Mouse (Mus musculus) forebrain, embryonic 14.5 days (tissue): ENCODE measurements around the gene Ric8a. TPM values are rescaled to one million over a fixed set of nuclear protein-coding genes. Genes with fewer than 3 reads are reported as not detected.

Experiments used
- ATAC-seq: fragments of 200-750 bp; cut with Nextera tagmentation; 2 replicates; pipeline ENCODE4 v1.8.0; 2017; ENCODE audit warnings: mild to moderate bottlenecking, moderate library complexity
- DNase-seq: peaks from one replicate; pipeline ENCODE4 v3.0.0-alpha.2; 2015; ENCODE audit warnings: low spot score
- H3K27ac ChIP-seq: fragments of 300-500 bp; sonication (generic); 2 replicates; pipeline ENCODE4 v1.5.1; 2014; ENCODE audit warnings: low read depth, mild to moderate bottlenecking, control low read depth, low read length, moderate library complexity
- H3K27me3 ChIP-seq: fragments of 300-500 bp; sonication (generic); replicated peaks from 2 replicates; pipeline ENCODE4 v1.6.1; 2014; ENCODE audit warnings: low read length, control low read depth, mixed read lengths; ENCODE audit not compliant: control insufficient read depth, insufficient read depth
- H3K36me3 ChIP-seq: fragments of 300-500 bp; sonication (generic); 2 replicates; pipeline ENCODE4 v1.6.1; 2014; ENCODE audit warnings: low read length, control low read depth; ENCODE audit not compliant: control insufficient read depth, insufficient read depth
- H3K4me1 ChIP-seq: fragments of 300-500 bp; sonication (generic); 2 replicates; pipeline ENCODE4 v1.6.1; 2014; ENCODE audit warnings: antibody characterized with exemption, low read length, control low read depth; ENCODE audit not compliant: control insufficient read depth, insufficient read depth
- H3K4me2 ChIP-seq: fragments of 300-500 bp; sonication (generic); 2 replicates; pipeline ENCODE4 v1.6.1; 2014; ENCODE audit warnings: mild to moderate bottlenecking, control low read depth, low read length
- H3K4me3 ChIP-seq: fragments of 300-500 bp; sonication (generic); 2 replicates; pipeline ENCODE4 v1.5.1; 2014; ENCODE audit warnings: low read depth, low read length, control low read depth
- H3K9ac ChIP-seq: fragments of 300-500 bp; sonication (generic); 2 replicates; pipeline ENCODE4 v1.6.1; 2014; ENCODE audit warnings: mild to moderate bottlenecking, low read length, control low read depth, moderate library complexity
- H3K9me3 ChIP-seq: fragments of 300-500 bp; sonication (generic); replicated peaks from 2 replicates; pipeline ENCODE4 v1.6.1; 2016; ENCODE audit warnings: low read length, control low read depth, mixed read lengths; ENCODE audit not compliant: control insufficient read depth
- WGBS: fragments of 180-500 bp; shearing (Covaris S2); extraction: QIAGEN DNeasy Blood & Tissue Kit; methylation state at CpG from one replicate; pipeline ENCODE4 v1.1.7; 2014; 5-methylcytosine and 5-hydroxymethylcytosine counted together
- polyA plus RNA-seq: library from polyadenylated mRNA; unstranded; fragments of >200 nt; fragmentation: Nextera tagmentation; extraction: Ambion mirVana; gene quantifications from 2 replicates; pipeline ENCODE4 v1.2.1, GENCODE M21; 2014

The Ric8a gene
- polyA plus RNA-seq, 1 experiment from 2014 or later = 95.0 TPM

- no peaks in the 10 kb centered on the region for H3K4me1 ChIP-seq
- no peak overlapping the region for H3K27ac ChIP-seq
- ATAC-seq (no peak), DNase-seq (no peak)
- no peak overlapping the region for H3K9ac ChIP-seq
- H3K9me3 ChIP-seq = no peaks in the 10 kb centered on the region
- 78% methylated on average over 7 of the region's 7 CpGs for WGBS
- no peak overlapping the region for H3K4me3 ChIP-seq
- H3K36me3 ChIP-seq = no peaks in the 10 kb centered on the region
- 0 out of 2 replicates have a peak, but pooled peaks cover 8% of the 10 kb centered on the region for H3K27me3 ChIP-seq
- H3K4me2 ChIP-seq = no peak overlapping the region
Measured at GRCm38 (mm10) chr7:140843806-140844205, 13.0 kb upstream of the Ric8a start.

GRCm38 (mm10) chr7:140844905-140845665 is 11.7 kb upstream of the Ric8a start, which contains the start of gene Scgb1c1:
Scgb1c1 (plus strand) TSS chr7:140845547.
- no peaks in the 10 kb centered on the region for H3K36me3 ChIP-seq
- WGBS = 30% methylated on average over 14 of the region's 14 CpGs
- no peaks in the 10 kb centered on the region for H3K9me3 ChIP-seq
- no peak within 1 kb of the TSS for H3K9ac ChIP-seq
- H3K4me1 ChIP-seq = no peaks in the 10 kb centered on the region
- H3K27ac ChIP-seq = no peak within 1 kb of the TSS
- H3K4me3 ChIP-seq = no peak within 1 kb of the TSS
- H3K4me2 ChIP-seq = no peak within 1 kb of the TSS
- ATAC-seq (peak; percentile 87), DNase-seq (peak; percentile 89)
- H3K27me3 ChIP-seq = 0 out of 2 replicates have a peak, but pooled peaks cover 8% of the 10 kb centered on the region

GRCm38 (mm10) chr7:140845683-140846082 is 11.1 kb upstream of the Ric8a start:
- no peak overlapping the region for H3K4me3 ChIP-seq
- 76% methylated on average over 4 of the region's 4 CpGs for WGBS
- DNase-seq (no peak), ATAC-seq (no peak)
- H3K27me3 ChIP-seq = 0 out of 2 replicates have a peak, but pooled peaks cover 8% of the 10 kb centered on the region
- no peak overlapping the region for H3K27ac ChIP-seq
- no peak overlapping the region for H3K4me2 ChIP-seq
- H3K36me3 ChIP-seq = 0 out of 2 replicates have a peak, but pooled peaks cover under 1% of the 10 kb centered on the region
- H3K9ac ChIP-seq = no peak overlapping the region
- H3K9me3 ChIP-seq = no peaks in the 10 kb centered on the region
- H3K4me1 ChIP-seq = no peaks in the 10 kb centered on the region

- Histone ChIP-seq H3K4me2 (no peak overlapping the region), H3K4me3 (no peak overlapping the region), H3K4me1 (no peaks in the 10 kb centered on the region), H3K9me3 (no peaks in the 10 kb centered on the region), H3K27ac (no peak overlapping the region), H3K27me3 (0 out of 2 replicates have a peak, but pooled peaks cover 4% of the 10 kb centered on the region), H3K9ac (no peak overlapping the region), H3K36me3 (peaks cover 7% of the 10 kb centered on the region)
- DNase-seq = no peak
- WGBS = 80% methylated on average over 10 of the region's 10 CpGs
- no peak for ATAC-seq
Measured at GRCm38 (mm10) chr7:140846676-140847075, 10.1 kb upstream of the Ric8a start.

DNA sequence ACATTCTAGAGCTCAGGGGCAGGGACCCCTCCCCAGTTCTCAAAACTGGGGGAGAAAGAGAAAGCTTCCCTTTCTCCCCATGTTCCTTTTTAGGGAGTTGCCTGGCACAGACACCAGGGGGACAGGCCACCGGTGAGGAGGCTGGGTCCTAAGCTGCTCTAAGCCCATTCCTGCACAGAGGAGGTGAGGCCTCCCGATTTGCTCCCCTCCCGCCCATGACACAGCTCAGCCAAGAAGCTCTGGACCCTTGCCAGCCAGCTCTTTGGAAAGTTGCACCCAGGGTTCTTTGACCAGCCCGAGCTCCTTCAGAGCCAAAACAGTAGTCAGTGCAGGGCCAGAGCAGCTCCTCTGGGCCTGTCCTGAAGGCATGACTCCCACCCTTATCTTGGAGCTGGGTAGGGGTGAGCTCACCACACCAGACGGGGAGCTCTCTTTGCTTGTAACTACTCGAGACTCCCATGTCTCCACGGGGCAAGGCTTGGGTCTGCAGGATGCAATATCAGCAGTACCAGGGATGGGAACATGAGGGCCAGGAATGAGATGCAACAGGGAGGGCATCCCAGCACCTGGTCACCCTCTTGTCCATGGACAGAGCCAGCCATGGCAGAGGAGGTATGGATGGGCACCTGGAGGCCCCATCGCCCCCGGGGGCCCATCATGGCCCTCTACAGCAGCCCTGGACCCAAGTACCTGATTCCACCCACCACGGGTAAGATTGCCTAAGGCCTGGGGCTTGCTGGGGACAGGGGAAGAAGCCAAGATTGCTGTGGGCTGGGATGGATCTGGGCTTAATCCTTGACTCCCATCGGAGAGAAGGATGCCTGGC is 8.8 kb upstream of the Ric8a start, which contains the start of gene Odf3:
Odf3 (plus strand) TSS at position 51 of the 826 bp plus-strand sequence.
- Histone ChIP-seq H3K27ac (no peak within 1 kb of the TSS), H3K4me3 (no peak within 1 kb of the TSS), H3K4me2 (no peak within 1 kb of the TSS), H3K4me1 (no peaks in the 10 kb centered on the region), H3K9me3 (no peaks in the 10 kb centered on the region), H3K27me3 (0 out of 2 replicates have a peak, but pooled peaks cover 3% of the 10 kb centered on the region), H3K36me3 (peaks cover 20% of the 10 kb centered on the region), H3K9ac (no peak within 1 kb of the TSS)
- DNase-seq (peak; percentile 32), ATAC-seq (no peak)
- WGBS = 59% methylated on average over 11 of the region's 11 CpGs

GRCm38 (mm10) chr7:140848591-140848990 is 8.2 kb upstream of the Ric8a start:
- H3K27me3 ChIP-seq = no peaks in the 10 kb centered on the region
- no peak overlapping the region for H3K9ac ChIP-seq
- H3K4me3 ChIP-seq = no peak overlapping the region
- 90% methylated on average over 10 of the region's 10 CpGs for WGBS
- ATAC-seq (no peak), DNase-seq (no peak)
- peaks cover 26% of the 10 kb centered on the region for H3K36me3 ChIP-seq
- H3K4me1 ChIP-seq = no peaks in the 10 kb centered on the region
- H3K27ac ChIP-seq = no peak overlapping the region
- H3K4me2 ChIP-seq = no peak overlapping the region
- no peaks in the 10 kb centered on the region for H3K9me3 ChIP-seq

- WGBS = 96% methylated on average over 4 of the region's 4 CpGs
Measured at GRCm38 (mm10) chr7:140851916-140852315, 4.8 kb upstream of the Ric8a start.

DNA sequence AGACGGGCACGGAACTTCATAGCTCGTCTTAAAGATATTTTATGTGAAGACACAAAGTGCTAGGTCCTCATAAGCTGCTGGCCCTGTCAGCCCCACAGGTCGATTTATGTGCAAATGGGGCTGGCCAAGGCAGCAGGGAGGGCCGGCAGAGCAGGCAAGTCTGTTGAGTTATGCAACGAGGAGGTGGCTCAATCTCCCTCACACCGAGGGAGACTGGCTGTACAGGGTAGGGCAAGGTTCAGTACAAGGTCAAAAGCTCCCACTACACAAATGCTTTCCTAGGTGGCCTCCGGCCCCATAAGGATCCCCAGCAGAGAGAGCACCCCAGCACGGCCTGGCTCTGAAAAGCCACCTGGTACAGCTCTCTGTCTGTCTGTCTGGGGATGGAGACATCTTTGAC is 3.4 kb upstream of the Ric8a start:
- DNase-seq (no peak), ATAC-seq (no peak)
- WGBS = 85% methylated on average over 9 of the region's 9 CpGs
- H3K9me3 ChIP-seq = no peaks in the 10 kb centered on the region
- H3K4me1 ChIP-seq = peaks cover 13% of the 10 kb centered on the region
- H3K9ac ChIP-seq = no peak overlapping the region
- H3K4me2 ChIP-seq = no peak overlapping the region
- no peaks in the 10 kb centered on the region for H3K27me3 ChIP-seq
- peaks cover 36% of the 10 kb centered on the region for H3K36me3 ChIP-seq
- no peak overlapping the region for H3K4me3 ChIP-seq
- no peak overlapping the region for H3K27ac ChIP-seq

More at GRCm38 (mm10) chr7:140851916-140852315, 4.8 kb upstream of the Ric8a start:
- H3K4me2 ChIP-seq = no peak overlapping the region
- DNase-seq (no peak), ATAC-seq (no peak)
- H3K9ac ChIP-seq = no peak overlapping the region
- peaks cover 35% of the 10 kb centered on the region for H3K36me3 ChIP-seq
- H3K4me3 ChIP-seq = no peak overlapping the region
- H3K27me3 ChIP-seq = no peaks in the 10 kb centered on the region
- H3K9me3 ChIP-seq = no peaks in the 10 kb centered on the region
- H3K27ac ChIP-seq = no peak overlapping the region
- peaks cover 6% of the 10 kb centered on the region for H3K4me1 ChIP-seq
